Mouse (Mus musculus) embryonic facial prominence, embryonic 14.5 days (tissue): Measurements from ENCODE around the gene Actr8. TPM values are rescaled to one million over a fixed set of nuclear protein-coding genes. Genes with fewer than 3 reads are reported as not detected.
A peak's percentile ranks its signal among the peaks of the same experiment; 100 is the strongest.

Experiments used
- ATAC-seq: fragments of 200-750 bp; cut with Nextera tagmentation; 2 replicates; pipeline ENCODE4 v1.8.0; 2017; ENCODE audit warnings: low read depth, moderate number of reproducible peaks, moderate TSS enrichment
- DNase-seq: peaks from one replicate; pipeline ENCODE4 v3.0.0-alpha.2; 2015; ENCODE audit warnings: low spot score
- H3K27ac ChIP-seq: fragments of 300-500 bp; sonication (generic); replicated peaks from 2 replicates; pipeline ENCODE4 v1.5.1; 2014; ENCODE audit warnings: low read depth, mild to moderate bottlenecking, low read length, moderate library complexity
- H3K27me3 ChIP-seq: fragments of 300-500 bp; sonication (generic); replicated peaks from 2 replicates; pipeline ENCODE4 v1.6.1; 2014; ENCODE audit warnings: low read length; ENCODE audit not compliant: control insufficient read depth, insufficient read depth
- H3K36me3 ChIP-seq: fragments of 300-500 bp; sonication (generic); 2 replicates; pipeline ENCODE4 v1.6.1; 2014; ENCODE audit warnings: low read length, mixed read lengths; ENCODE audit not compliant: control insufficient read depth, insufficient read depth
- H3K4me1 ChIP-seq: fragments of 300-500 bp; sonication (generic); 2 replicates; pipeline ENCODE4 v1.6.1; 2014; ENCODE audit warnings: antibody characterized with exemption, low read length; ENCODE audit not compliant: control insufficient read depth, insufficient read depth
- H3K4me2 ChIP-seq: fragments of 300-500 bp; sonication (generic); 2 replicates; pipeline ENCODE4 v1.6.1; 2014; ENCODE audit warnings: low read depth, mild to moderate bottlenecking, low read length, moderate library complexity, mixed read lengths
- H3K4me3 ChIP-seq: fragments of 300-500 bp; sonication (generic); 2 replicates; pipeline ENCODE4 v1.5.1; 2014; ENCODE audit warnings: low read depth, mild to moderate bottlenecking, low read length
- H3K9ac ChIP-seq: fragments of 300-500 bp; sonication (generic); 2 replicates; pipeline ENCODE4 v1.6.1; 2014; ENCODE audit warnings: low read depth, mild to moderate bottlenecking, low read length, moderate library complexity, mixed read lengths
- H3K9me3 ChIP-seq: fragments of 300-500 bp; sonication (generic); 2 replicates; pipeline ENCODE4 v1.6.1; 2016; ENCODE audit warnings: low read length; ENCODE audit not compliant: control insufficient read depth
- WGBS: fragments of 180-500 bp; shearing (Covaris S2); extraction: QIAGEN DNeasy Blood & Tissue Kit; methylation state at CpG from one replicate; pipeline ENCODE4 v1.1.7; 2014; 5-methylcytosine and 5-hydroxymethylcytosine counted together
- polyA plus RNA-seq: library from polyadenylated mRNA; unstranded; fragments of >200 nt; fragmentation: Nextera tagmentation; extraction: Ambion mirVana; gene quantifications from 2 replicates; pipeline ENCODE4 v1.2.1, GENCODE M21; 2014

The Actr8 gene
- polyA plus RNA-seq, 1 experiment from 2014 or later, result 49.1 TPM

DNA sequence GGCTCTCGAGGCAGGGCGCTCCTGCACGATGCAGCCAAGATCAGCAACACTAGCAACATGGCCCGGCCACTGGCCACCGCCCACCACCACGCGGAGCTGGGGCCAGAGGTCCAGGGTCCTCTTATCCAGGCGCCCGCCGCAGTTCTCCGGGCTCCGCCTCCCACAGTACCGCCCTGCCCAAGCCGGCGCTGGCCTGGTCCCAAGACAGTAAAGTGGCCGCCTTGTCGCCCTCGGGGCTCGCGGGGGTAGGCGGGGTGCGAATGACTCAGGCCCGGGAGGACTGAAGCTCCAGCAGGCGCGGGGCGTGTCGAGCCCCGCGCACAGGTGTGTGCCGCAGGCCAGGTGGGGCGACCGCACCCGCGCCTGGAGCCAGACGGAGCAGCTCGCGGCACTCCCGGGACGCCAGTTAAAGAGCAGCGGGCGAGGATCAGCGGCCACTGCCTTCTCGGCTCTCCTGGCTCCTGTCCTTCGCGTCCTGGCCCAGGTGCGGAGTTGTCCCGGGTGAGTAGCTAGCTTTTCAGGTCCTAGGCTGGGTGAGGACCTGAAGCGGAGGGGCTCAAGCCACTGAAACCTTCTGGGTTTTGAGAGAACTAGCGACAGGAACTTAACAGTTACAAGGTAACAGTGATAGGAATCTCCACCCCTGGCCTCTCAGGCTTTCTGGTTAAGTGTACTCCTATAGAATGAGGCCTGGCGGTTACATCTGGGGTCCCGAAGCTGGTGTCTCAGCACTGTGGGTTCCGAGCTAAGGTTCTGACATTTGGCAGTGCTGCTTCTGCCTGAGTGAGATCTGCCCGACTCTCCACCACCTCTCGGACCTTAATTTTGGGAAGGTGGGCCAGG lies 30.8 kb downstream of the Actr8 start, which contains the start of the genes Il17rb and Chdh:
Gene Il17rb (minus strand): TSS at position 164 of the 843 bp plus-strand sequence.
Gene Chdh (plus strand): TSS at position 291 of the 843 bp plus-strand sequence.
- no peaks in the 10 kb centered on the region for H3K9me3 ChIP-seq
- peak within 1 kb of the TSS; percentile 88 for H3K4me2 ChIP-seq
- no peaks in the 10 kb centered on the region for H3K36me3 ChIP-seq
- peak within 1 kb of the TSS; percentile 54 for H3K9ac ChIP-seq
- no peak within 1 kb of the TSS; the same call in 1 of the 2 replicates for H3K27ac ChIP-seq
- peaks cover 13% of the 10 kb centered on the region; the same call in 1 of the 2 replicates for H3K27me3 ChIP-seq
- peaks cover 8% of the 10 kb centered on the region; the same call in 1 of the 2 replicates for H3K4me1 ChIP-seq
- H3K4me3 ChIP-seq, result peak within 1 kb of the TSS; percentile 39
- peak; percentile 56 for DNase-seq
- peak; percentile 41 for ATAC-seq
- WGBS, result 14% methylated on average over 38 of the region's 54 CpGs

DNA sequence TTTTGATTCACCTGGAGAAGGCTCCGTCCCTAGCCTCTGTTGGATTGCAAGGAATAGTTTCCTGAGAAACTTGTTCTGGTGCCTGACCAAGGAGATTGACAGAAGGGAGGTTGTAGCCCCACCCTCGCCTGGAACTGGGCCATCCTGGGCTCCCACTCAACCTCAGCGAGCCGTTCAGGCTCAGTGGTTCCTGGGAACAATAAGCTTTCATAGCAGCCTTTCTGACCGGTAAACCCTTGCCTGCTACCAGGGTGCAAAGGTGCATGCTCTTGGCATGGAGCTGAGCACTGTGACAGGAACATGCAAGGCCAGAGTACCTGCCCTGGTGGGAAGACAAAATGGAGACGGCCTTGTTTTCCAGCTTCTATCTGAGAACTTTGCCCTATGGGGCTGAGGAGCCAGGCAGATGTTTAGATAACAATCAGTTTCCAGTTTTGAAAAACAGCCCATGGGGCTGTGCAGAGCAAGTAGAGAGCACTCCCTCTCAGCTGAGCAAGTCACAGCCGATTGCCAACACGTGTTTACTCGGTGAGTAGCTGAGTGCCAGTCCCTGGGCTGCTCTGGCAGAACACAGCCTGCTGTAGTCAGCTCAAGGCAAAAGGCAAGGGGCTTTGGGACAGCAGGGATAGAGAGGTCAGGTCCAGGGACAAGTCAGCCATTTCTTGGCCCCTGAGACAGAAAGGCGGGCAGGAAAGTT lies 31.9 kb downstream of the Actr8 start:
- no peaks in the 10 kb centered on the region for H3K36me3 ChIP-seq
- no peak overlapping the region; the same call in 1 of the 2 replicates for H3K27ac ChIP-seq
- 53% methylated on average over 10 of the region's 10 CpGs for WGBS
- peaks cover 8% of the 10 kb centered on the region; the same call in 1 of the 2 replicates for H3K4me1 ChIP-seq
- peak; percentile 58 for DNase-seq
- ATAC-seq, result peak; percentile 39; the same call in 1 of the 2 replicates
- H3K4me3 ChIP-seq, result no peak overlapping the region
- H3K27me3 ChIP-seq, result peaks cover 13% of the 10 kb centered on the region; the same call in 1 of the 2 replicates
- H3K9me3 ChIP-seq, result no peaks in the 10 kb centered on the region
- H3K9ac ChIP-seq, result no peak overlapping the region
- H3K4me2 ChIP-seq, result no peak overlapping the region

GRCm38 (mm10) chr14:30011886-30012560 lies 33.9 kb downstream of the Actr8 start:
- no peaks in the 10 kb centered on the region for H3K36me3 ChIP-seq
- 70% methylated on average over 10 of the region's 10 CpGs for WGBS
- H3K9me3 ChIP-seq, result no peaks in the 10 kb centered on the region
- ATAC-seq (peak; percentile 46; the same call in 1 of the 2 replicates), DNase-seq (no peak)
- peaks cover 8% of the 10 kb centered on the region; the same call in 1 of the 2 replicates for H3K4me1 ChIP-seq
- H3K9ac ChIP-seq, result no peak overlapping the region
- no peak overlapping the region for H3K4me2 ChIP-seq
- H3K4me3 ChIP-seq, result no peak overlapping the region
- peaks cover 13% of the 10 kb centered on the region; the same call in 1 of the 2 replicates for H3K27me3 ChIP-seq
- 0 out of 2 replicates have a peak overlapping the region, but pooled peaks have one; percentile 18 for H3K27ac ChIP-seq

GRCm38 (mm10) chr14:30014487-30014886 lies 36.4 kb downstream of the Actr8 start:
- 59% methylated on average over 10 of the region's 10 CpGs for WGBS
- Histone ChIP-seq H3K27ac (no peak overlapping the region), H3K9ac (no peak overlapping the region), H3K27me3 (no peaks in the 10 kb centered on the region), H3K4me1 (no peaks in the 10 kb centered on the region), H3K4me2 (no peak overlapping the region), H3K36me3 (no peaks in the 10 kb centered on the region), H3K9me3 (no peaks in the 10 kb centered on the region), H3K4me3 (no peak overlapping the region)
- ATAC-seq, result no peak
- DNase-seq, result no peak

DNA sequence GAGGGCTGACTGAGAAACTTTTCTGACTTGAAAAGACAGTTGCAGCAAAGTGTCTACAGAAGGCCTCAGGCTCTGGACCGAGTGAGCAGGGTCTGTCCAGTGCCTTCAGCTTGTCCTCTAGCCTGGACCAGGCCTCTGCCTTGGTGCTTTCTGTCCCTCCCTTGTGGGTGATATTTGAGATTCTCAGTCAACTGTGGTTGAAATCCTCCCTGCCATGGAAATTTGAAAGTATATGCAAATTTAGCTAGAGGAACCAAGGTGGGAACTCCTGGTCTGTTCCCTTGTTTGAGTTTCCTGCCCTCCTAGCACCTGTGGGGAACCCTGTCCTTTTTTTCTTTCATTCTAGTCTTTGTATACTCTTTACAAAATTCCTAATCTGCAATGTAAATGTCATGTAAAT lies 36.9 kb downstream of the Actr8 start:
- H3K9me3 ChIP-seq, result no peaks in the 10 kb centered on the region
- 63% methylated on average over 1 of the region's 1 CpGs for WGBS
- H3K9ac ChIP-seq, result no peak overlapping the region
- DNase-seq (no peak), ATAC-seq (no peak)
- H3K36me3 ChIP-seq, result no peaks in the 10 kb centered on the region
- no peak overlapping the region for H3K27ac ChIP-seq
- no peak overlapping the region for H3K4me2 ChIP-seq
- no peaks in the 10 kb centered on the region for H3K27me3 ChIP-seq
- no peak overlapping the region for H3K4me3 ChIP-seq
- H3K4me1 ChIP-seq, result 0 out of 2 replicates have a peak, but pooled peaks cover 3% of the 10 kb centered on the region

DNA sequence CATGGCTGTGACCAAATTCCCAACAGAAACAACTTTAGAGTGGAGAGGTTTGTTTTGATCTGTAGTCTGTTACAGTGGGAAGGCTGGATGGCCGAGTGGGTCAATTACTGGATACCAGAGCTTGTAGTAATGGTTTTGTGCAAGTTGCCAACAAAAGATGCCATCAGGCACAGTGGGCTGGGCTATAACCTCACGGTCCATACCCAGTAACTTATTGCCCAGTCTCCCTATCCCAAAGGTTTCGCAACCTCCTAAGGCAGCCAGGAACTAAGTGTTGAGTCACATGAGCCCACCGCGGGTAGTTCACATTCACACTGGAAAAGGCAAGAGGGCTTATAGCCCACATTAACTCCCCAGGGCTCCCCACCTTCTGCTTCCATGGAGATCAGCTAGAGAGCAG lies 38.5 kb downstream of the Actr8 start:
- Histone ChIP-seq H3K4me2 (no peak overlapping the region), H3K4me1 (0 out of 2 replicates have a peak, but pooled peaks cover 3% of the 10 kb centered on the region), H3K9ac (no peak overlapping the region), H3K27me3 (no peaks in the 10 kb centered on the region), H3K4me3 (no peak overlapping the region), H3K36me3 (no peaks in the 10 kb centered on the region), H3K27ac (no peak overlapping the region), H3K9me3 (no peaks in the 10 kb centered on the region)
- no peak for DNase-seq
- WGBS, result 85% methylated on average over 5 of the region's 5 CpGs
- ATAC-seq, result no peak

DNA sequence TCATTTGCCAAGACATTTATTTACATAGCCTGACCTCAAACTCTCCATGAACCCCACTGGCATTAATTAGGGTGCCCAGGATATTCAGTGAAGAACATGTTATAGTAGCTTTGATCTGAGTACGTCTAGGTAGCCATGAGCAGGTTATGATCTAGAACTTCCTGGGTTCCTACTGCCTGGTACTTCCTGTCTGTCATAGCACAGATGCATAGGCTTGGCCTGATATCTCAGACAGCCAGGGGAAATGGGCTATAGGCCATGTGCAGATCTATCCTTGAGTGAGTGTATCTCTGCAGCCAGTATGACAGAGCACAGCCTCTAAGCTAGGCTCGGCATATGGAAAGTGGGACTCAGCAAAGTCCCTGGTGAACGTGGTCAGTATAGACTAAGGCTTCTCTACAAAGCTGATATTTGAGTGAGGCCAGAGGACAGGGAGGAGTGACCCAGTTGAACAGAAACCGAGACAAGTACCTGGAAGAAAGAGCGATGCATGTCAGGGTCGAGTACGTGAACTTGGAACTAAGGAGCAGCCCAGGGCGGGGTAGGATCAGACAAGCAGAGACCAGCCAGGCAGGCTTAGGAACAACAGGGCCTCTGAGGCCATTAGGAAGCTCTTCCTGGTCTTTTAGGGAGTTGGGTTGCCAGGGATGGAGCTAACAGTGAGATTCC lies 39.8 kb downstream of the Actr8 start:
- Histone ChIP-seq H3K9ac (no peak overlapping the region), H3K4me1 (0 out of 2 replicates have a peak, but pooled peaks cover 3% of the 10 kb centered on the region), H3K4me2 (no peak overlapping the region), H3K27me3 (no peaks in the 10 kb centered on the region), H3K36me3 (no peaks in the 10 kb centered on the region), H3K27ac (no peak overlapping the region), H3K9me3 (no peaks in the 10 kb centered on the region), H3K4me3 (no peak overlapping the region)
- no peak for ATAC-seq
- 88% methylated on average over 8 of the region's 8 CpGs for WGBS
- no peak for DNase-seq

GRCm38 (mm10) chr14:30018463-30018801 lies 40.3 kb downstream of the Actr8 start:
- 98% methylated on average over 4 of the region's 4 CpGs for WGBS
- Histone ChIP-seq H3K27me3 (no peaks in the 10 kb centered on the region), H3K4me3 (no peak overlapping the region), H3K4me1 (0 out of 2 replicates have a peak, but pooled peaks cover 3% of the 10 kb centered on the region), H3K27ac (no peak overlapping the region), H3K9ac (no peak overlapping the region), H3K4me2 (no peak overlapping the region), H3K9me3 (no peaks in the 10 kb centered on the region), H3K36me3 (no peaks in the 10 kb centered on the region)
- no peak for DNase-seq
- ATAC-seq, result no peak
